Mouse (Mus musculus) cortical plate, adult 2 months (tissue): Measurements from ENCODE around the gene Gm26920. TPM values are rescaled to one million over a fixed set of nuclear protein-coding genes. Genes with fewer than 3 reads are reported as not detected.
A peak's percentile ranks its signal among the peaks of the same experiment; 100 is the strongest.

Experiments
- H3K27ac ChIP-seq: fragments of 200-500 bp; 2 replicates; pipeline ENCODE4 v1.5.1; 2012; ENCODE audit warnings: low read length, control low read depth, inconsistent platforms; ENCODE audit not compliant: insufficient read depth
- H3K4me1 ChIP-seq: fragments of 200-500 bp; 2 replicates; pipeline ENCODE4 v1.6.1; 2011; ENCODE audit warnings: low read length; ENCODE audit not compliant: control insufficient read depth, insufficient read depth
- H3K4me3 ChIP-seq: fragments of 200-500 bp; 2 replicates; pipeline ENCODE4 v1.5.1; 2011; ENCODE audit warnings: mild to moderate bottlenecking, low read length, control low read depth; ENCODE audit not compliant: insufficient read depth
- CTCF ChIP-seq: fragments of 200-500 bp; IDR thresholded peaks from 2 replicates; pipeline ENCODE4 v1.5.1; 2011; ENCODE audit warnings: mild to moderate bottlenecking, control low read depth, low read length; ENCODE audit not compliant: insufficient read depth; ENCODE audit errors: extremely low read depth
- POLR2A ChIP-seq: fragments of 200-500 bp; IDR thresholded peaks from 2 replicates; pipeline ENCODE4 v1.6.1; 2011; ENCODE audit warnings: mild to moderate bottlenecking, low read length, control low read depth; ENCODE audit not compliant: insufficient read depth; ENCODE audit errors: extremely low read depth
- polyA plus RNA-seq: library from polyadenylated mRNA; depleted of rRNA; stranded (reverse); fragments of >200 nt; gene quantifications from 2 replicates; pipeline ENCODE4 v1.2.3, GENCODE M21; 2012

The Gm26920 gene
- polyA plus RNA-seq, 1 experiment: 0.50 TPM

GRCm38 (mm10) chr7:30095551-30096125, 5.4 kb upstream of the Gm26920 start:
- Histone ChIP-seq H3K27ac (no peak overlapping the region), H3K4me1 (peaks cover 11% of the 10 kb centered on the region), H3K4me3 (peak overlapping the region; percentile 90)
- TF ChIP-seq POLR2A (no peak), CTCF (no peak)

- peaks cover 11% of the 10 kb centered on the region for H3K4me1 ChIP-seq
- H3K27ac ChIP-seq: peak within 1 kb of the TSS; percentile 48
- H3K4me3 ChIP-seq: peak within 1 kb of the TSS; percentile 90
- TF ChIP-seq CTCF: no peak
- TF ChIP-seq POLR2A: peak; percentile 89
Observed at GRCm38 (mm10) chr7:30094646-30095429, 4.6 kb upstream of the Gm26920 start, which contains the start of gene Zfp260. Gene Zfp260, plus strand, starts transcription at chr7:30094777.

- Histone ChIP-seq H3K4me3 (peak overlapping the region; percentile 90; the same call in 1 of the 2 replicates), H3K27ac (no peak overlapping the region), H3K4me1 (peaks cover 14% of the 10 kb centered on the region)
- no peak for TF ChIP-seq CTCF
- TF ChIP-seq POLR2A: no peak
Observed at GRCm38 (mm10) chr7:30093918-30094415, 3.8 kb upstream of the Gm26920 start.

- peaks cover 9% of the 10 kb centered on the region for H3K4me1 ChIP-seq
- H3K27ac ChIP-seq: no peak overlapping the region
- TF ChIP-seq CTCF (no peak), POLR2A (no peak)
- H3K4me3 ChIP-seq: no peak overlapping the region
Observed at GRCm38 (mm10) chr7:30092666-30093065, 2.5 kb upstream of the Gm26920 start.

- peaks cover 4% of the 10 kb centered on the region; the same call in 1 of the 2 replicates for H3K4me1 ChIP-seq
- no peak overlapping the region for H3K27ac ChIP-seq
- TF ChIP-seq CTCF (no peak), POLR2A (no peak)
- peak overlapping the region; percentile 62 for H3K4me3 ChIP-seq
Observed at GRCm38 (mm10) chr7:30090970-30091585, 868 bp upstream of the Gm26920 start.

GRCm38 (mm10) chr7:30089405-30089804, 805 bp downstream of the Gm26920 start:
- no peak for TF ChIP-seq POLR2A
- no peak for TF ChIP-seq CTCF
- H3K27ac ChIP-seq: no peak overlapping the region

GRCm38 (mm10) chr7:30086524-30086923, 3.7 kb downstream of the Gm26920 start:
- H3K4me3 ChIP-seq: no peak overlapping the region
- no peak overlapping the region for H3K27ac ChIP-seq
- TF ChIP-seq CTCF (no peak), POLR2A (no peak)
- H3K4me1 ChIP-seq: peaks cover 3% of the 10 kb centered on the region; the same call in 1 of the 2 replicates

More at GRCm38 (mm10) chr7:30089405-30089804, 805 bp downstream of the Gm26920 start:
- H3K4me3 ChIP-seq: peak overlapping the region; percentile 62; the same call in 1 of the 2 replicates
- peaks cover 4% of the 10 kb centered on the region; the same call in 1 of the 2 replicates for H3K4me1 ChIP-seq

- Histone ChIP-seq H3K27ac (peak within 1 kb of the TSS; percentile 71), H3K4me1 (peaks cover 2% of the 10 kb centered on the region; the same call in 1 of the 2 replicates), H3K4me3 (peak within 1 kb of the TSS; percentile 77)
- TF ChIP-seq CTCF (no peak), POLR2A (peak; percentile 84)
Observed at GRCm38 (mm10) chr7:30072146-30073028, 17.8 kb downstream of the Gm26920 start, which contains the start of gene Zfp82. Gene Zfp82, minus strand, starts transcription at chr7:30072900.
